Mouse (Mus musculus) adrenal gland, adult 10 weeks (tissue): ENCODE measurements around the gene Ly9. TPM values are rescaled to one million over a fixed set of nuclear protein-coding genes. Genes with fewer than 3 reads are reported as not detected.

Experiments
- polyA plus RNA-seq: library from polyadenylated mRNA; stranded (reverse); fragments of 350-450 nt; fragmentation: Illumina TruSeq; extraction: RNeasy Lipid Tissue Mini Kit (QIAGEN cat#74804); gene quantifications from one replicate; pipeline ENCODE4 v1.2.3, GENCODE M21; 2014; ENCODE audit warnings: low read depth, low replicate concordance

Ly9 gene
- polyA plus RNA-seq = 1.8 TPM

GRCm38 (mm10) chr1:171607176-171607575 is at the start of gene Ly9:
Gene Ly9, minus strand, starts transcription at chr1:171607410.

GRCm38 (mm10) chr1:171652734-171653133 is 45.5 kb upstream of the Ly9 start, which contains the start of gene Slamf7:
Gene Slamf7, minus strand, starts transcription at chr1:171653035.

GRCm38 (mm10) chr1:171558898-171559297 is 48.3 kb downstream of the Ly9 start, which contains the start of gene Cd244a:
Gene Cd244a, plus strand, starts transcription at chr1:171559193.

Other genes with a start within 250 kb of the Ly9 start
- gene Klhdc9, start 246.6 kb downstream of the Ly9 start, polyA plus RNA-seq = not detected
- not detected for gene Nectin4, start 237.3 kb downstream of the Ly9 start, polyA plus RNA-seq
- 3.5 TPM for gene Arhgap30, start 218.5 kb downstream of the Ly9 start, polyA plus RNA-seq
- gene Usf1, start 196.1 kb downstream of the Ly9 start, polyA plus RNA-seq = 2.9 TPM
- gene Tstd1, start 188.5 kb downstream of the Ly9 start, polyA plus RNA-seq = not detected
- gene F11r, start 169.9 kb downstream of the Ly9 start, polyA plus RNA-seq = 20.3 TPM
- 2.4 TPM for gene Alyref2, start 103.9 kb downstream of the Ly9 start, polyA plus RNA-seq
- not detected for gene Itln1, start 72.1 kb downstream of the Ly9 start, polyA plus RNA-seq
- 0.70 TPM for gene Cd244a, start 48.2 kb downstream of the Ly9 start, polyA plus RNA-seq
- gene Slamf7, start 45.6 kb upstream of the Ly9 start, polyA plus RNA-seq = 2.4 TPM
- gene Cd48, start 74.6 kb upstream of the Ly9 start, polyA plus RNA-seq = 9.4 TPM
- gene Slamf1, start 159.7 kb upstream of the Ly9 start, polyA plus RNA-seq = not detected
- 16.9 TPM for gene Cd84, start 232.3 kb upstream of the Ly9 start, polyA plus RNA-seq